Mouse (Mus musculus) kidney, postnatal 0 days (tissue): ENCODE data around the gene Rinl. TPM values are rescaled to one million over a fixed set of nuclear protein-coding genes. Genes with fewer than 3 reads are reported as not detected.

Source experiments
- ATAC-seq: fragments of 200-750 bp; cut with Nextera tagmentation; replicated peaks from 2 replicates; pipeline ENCODE4 v1.8.0; 2017; ENCODE audit warnings: low read depth, moderate number of reproducible peaks, moderate TSS enrichment, moderate library complexity; ENCODE audit not compliant: low FRiP score
- DNase-seq: peaks from one replicate; pipeline ENCODE4 v3.0.0-alpha.2; 2016; ENCODE audit warnings: low spot score
- H3K27ac ChIP-seq: fragments of 300-500 bp; sonication (generic); 2 replicates; pipeline ENCODE4 v1.5.1; 2014; ENCODE audit warnings: mild to moderate bottlenecking
- H3K27me3 ChIP-seq: fragments of 300-500 bp; sonication (generic); 2 replicates; pipeline ENCODE4 v1.6.1; 2014; ENCODE audit warnings: low read length, mixed read lengths; ENCODE audit not compliant: insufficient read depth
- H3K36me3 ChIP-seq: fragments of 300-500 bp; sonication (generic); 2 replicates; pipeline ENCODE4 v1.6.1; 2014; ENCODE audit warnings: low read length, mixed read lengths; ENCODE audit not compliant: insufficient read depth
- H3K4me1 ChIP-seq: fragments of 300-500 bp; sonication (generic); replicated peaks from 2 replicates; pipeline ENCODE4 v1.6.1; 2014; ENCODE audit warnings: antibody characterized with exemption, low read length, mixed read lengths; ENCODE audit not compliant: insufficient read depth
- H3K4me2 ChIP-seq: fragments of 300-500 bp; sonication (generic); 2 replicates; pipeline ENCODE4 v1.6.1; 2014; ENCODE audit warnings: mild to moderate bottlenecking, low read length, moderate library complexity, mixed read lengths
- H3K4me3 ChIP-seq: fragments of 300-500 bp; sonication (generic); replicated peaks from 2 replicates; pipeline ENCODE4 v1.5.1; 2014; ENCODE audit warnings: low read depth, low read length
- H3K9ac ChIP-seq: fragments of 300-500 bp; sonication (generic); 2 replicates; pipeline ENCODE4 v1.6.1; 2014; ENCODE audit warnings: low read depth, low read length
- H3K9me3 ChIP-seq: fragments of 300-500 bp; sonication (generic); replicated peaks from 2 replicates; pipeline ENCODE4 v1.6.1; 2016; ENCODE audit warnings: low read length, inconsistent platforms, mixed read lengths
- CTCF ChIP-seq: IDR thresholded peaks from 2 replicates; pipeline ENCODE4 v1.5.1; 2016; ENCODE audit warnings: antibody characterized with exemption, low read depth, mild to moderate bottlenecking, moderate library complexity
- WGBS: fragments of 180-500 bp; shearing (Covaris S2); extraction: QIAGEN DNeasy Blood & Tissue Kit; methylation state at CpG from one replicate; pipeline ENCODE4 v1.1.7; 2014; 5-methylcytosine and 5-hydroxymethylcytosine counted together
- polyA plus RNA-seq: library from polyadenylated mRNA; unstranded; fragments of >200 nt; fragmentation: Nextera tagmentation; extraction: Ambion mirVana; gene quantifications from 2 replicates; pipeline ENCODE4 v1.2.1, GENCODE M21; 2015

Rinl gene
- polyA plus RNA-seq, 1 experiment from 2014 or later: 6.3 TPM

DNA sequence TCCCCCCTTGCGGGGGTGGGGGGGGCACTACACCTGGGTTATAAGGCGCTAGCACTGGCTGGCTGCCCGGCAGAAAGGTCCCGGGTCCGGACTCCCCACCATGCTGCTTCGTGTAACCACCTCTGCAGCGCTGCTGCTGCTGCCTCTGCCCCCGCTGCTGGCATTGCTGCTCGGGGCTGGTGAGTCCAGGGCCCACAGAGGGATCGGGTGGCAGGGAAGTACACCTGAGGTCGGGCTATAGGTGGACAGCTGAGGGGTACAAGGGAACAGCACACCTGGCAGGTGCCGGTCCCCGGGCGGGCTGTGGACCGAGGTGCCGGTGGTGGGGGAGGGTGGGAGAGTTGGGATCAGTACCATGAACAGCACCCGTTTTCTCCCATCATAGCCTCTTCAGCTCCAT is 32.7 kb upstream of the Rinl start, which contains the start of gene Ccer2:
Gene Ccer2, plus strand, starts transcription at position 96 of the 400 bp plus-strand sequence.
- peak within 1 kb of the TSS; percentile 22; the same call in 1 of the 2 replicates for H3K4me2 ChIP-seq
- peaks cover 5% of the 10 kb centered on the region; the same call in 1 of the 2 replicates for H3K4me1 ChIP-seq
- DNase-seq (no peak), ATAC-seq (peak; percentile 27; the same call in 1 of the 2 replicates)
- WGBS: 2% methylated on average over 17 of the region's 17 CpGs
- no peak within 1 kb of the TSS for H3K9ac ChIP-seq
- H3K27me3 ChIP-seq: 0 out of 2 replicates have a peak, but pooled peaks cover 4% of the 10 kb centered on the region
- TF ChIP-seq CTCF: no peak
- no peak within 1 kb of the TSS for H3K4me3 ChIP-seq
- H3K36me3 ChIP-seq: 0 out of 2 replicates have a peak, but pooled peaks cover 5% of the 10 kb centered on the region
- H3K9me3 ChIP-seq: no peaks in the 10 kb centered on the region
- H3K27ac ChIP-seq: no peak within 1 kb of the TSS

GRCm38 (mm10) chr7:28758623-28759022 is 30.1 kb upstream of the Rinl start:
- no peak overlapping the region for H3K9ac ChIP-seq
- ATAC-seq: no peak
- H3K36me3 ChIP-seq: 0 out of 2 replicates have a peak, but pooled peaks cover 5% of the 10 kb centered on the region
- no peak overlapping the region for H3K4me3 ChIP-seq
- no peak overlapping the region for H3K27ac ChIP-seq
- no peaks in the 10 kb centered on the region for H3K9me3 ChIP-seq
- H3K4me2 ChIP-seq: no peak overlapping the region
- H3K4me1 ChIP-seq: peaks cover 5% of the 10 kb centered on the region; the same call in 1 of the 2 replicates
- WGBS: 78% methylated on average over 13 of the region's 13 CpGs
- H3K27me3 ChIP-seq: 0 out of 2 replicates have a peak, but pooled peaks cover 4% of the 10 kb centered on the region
- no peak for TF ChIP-seq CTCF
- DNase-seq: no peak

DNA sequence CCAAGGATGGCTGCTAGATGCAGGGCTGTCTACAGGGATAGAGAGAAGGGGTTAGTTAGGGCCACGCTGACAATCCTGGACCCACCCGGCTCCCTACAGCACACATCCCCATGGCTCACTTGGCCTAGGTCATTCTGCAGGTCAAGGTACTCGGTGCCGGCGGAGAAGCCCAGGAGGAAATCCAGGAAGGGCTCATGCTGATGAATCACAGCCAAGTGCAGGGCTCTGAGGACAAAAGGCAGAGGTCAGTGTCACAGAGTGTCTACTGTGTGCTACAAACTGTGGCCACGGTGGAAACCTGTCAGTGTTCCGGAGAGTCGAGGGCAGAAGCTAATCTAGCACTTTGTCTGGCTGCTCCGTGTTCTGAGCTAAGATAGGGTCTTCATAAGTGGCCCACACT is 26.9 kb upstream of the Rinl start:
- no peak for TF ChIP-seq CTCF

GRCm38 (mm10) chr7:28765211-28765610 is 23.6 kb upstream of the Rinl start:
- H3K36me3 ChIP-seq: no peaks in the 10 kb centered on the region
- H3K4me2 ChIP-seq: peak overlapping the region; percentile 70; the same call in 1 of the 2 replicates
- H3K27me3 ChIP-seq: no peaks in the 10 kb centered on the region
- peaks cover 13% of the 10 kb centered on the region; the same call in 1 of the 2 replicates for H3K4me1 ChIP-seq
- 0 out of 2 replicates have a peak overlapping the region, but pooled peaks have one; percentile 75 for H3K4me3 ChIP-seq
- no peak for TF ChIP-seq CTCF
- WGBS: 81% methylated on average over 6 of the region's 6 CpGs
- DNase-seq: no peak
- H3K27ac ChIP-seq: no peak overlapping the region
- ATAC-seq: no peak
- H3K9me3 ChIP-seq: no peaks in the 10 kb centered on the region
- H3K9ac ChIP-seq: 0 out of 2 replicates have a peak overlapping the region, but pooled peaks have one; percentile 69

More for the DNA sequence above, 26.9 kb upstream of the Rinl start:
- no peak overlapping the region for H3K9ac ChIP-seq
- H3K36me3 ChIP-seq: 0 out of 2 replicates have a peak, but pooled peaks cover 5% of the 10 kb centered on the region
- no peaks in the 10 kb centered on the region for H3K9me3 ChIP-seq
- H3K27ac ChIP-seq: no peak overlapping the region
- H3K27me3 ChIP-seq: no peaks in the 10 kb centered on the region
- WGBS: 82% methylated on average over 9 of the region's 9 CpGs
- ATAC-seq (no peak), DNase-seq (no peak)
- no peak overlapping the region for H3K4me3 ChIP-seq
- peaks cover 9% of the 10 kb centered on the region; the same call in 1 of the 2 replicates for H3K4me1 ChIP-seq
- H3K4me2 ChIP-seq: no peak overlapping the region

DNA sequence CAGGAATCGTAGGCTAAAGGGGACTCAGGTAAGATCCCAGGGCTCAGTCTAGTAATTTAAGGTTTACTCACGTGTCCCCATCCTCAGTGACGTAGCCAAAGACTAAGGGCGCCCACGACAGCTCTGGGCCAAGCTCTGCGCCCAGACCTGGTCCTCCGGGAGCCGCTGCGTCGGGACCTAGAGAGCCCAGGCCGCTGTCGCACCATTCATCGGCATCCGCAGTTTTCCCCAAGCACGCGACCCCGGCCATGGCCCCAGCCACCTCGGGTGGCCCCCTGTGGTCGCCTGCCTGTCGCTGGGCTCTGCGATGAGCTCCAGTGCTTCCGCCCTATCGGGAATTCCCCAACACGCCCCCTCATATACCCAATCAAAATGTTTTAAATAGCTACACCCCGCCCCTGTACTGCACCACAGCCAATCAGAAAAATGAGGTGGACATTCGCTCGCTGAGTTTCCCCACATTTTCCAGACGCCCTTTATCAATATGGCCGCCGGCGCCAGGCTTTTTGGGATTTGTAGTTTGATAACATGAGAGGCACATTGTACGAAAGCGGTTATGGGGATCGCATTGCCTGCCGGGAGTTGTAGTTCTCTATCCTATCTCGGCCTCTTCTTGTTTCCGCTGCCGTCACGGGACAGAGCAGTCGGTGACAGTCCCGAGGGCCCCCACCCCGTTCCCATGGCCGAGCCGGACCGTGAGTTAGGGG is 22.4 kb upstream of the Rinl start, which contains the start of gene Sirt2:
Gene Sirt2, plus strand, starts transcription at position 563 of the 707 bp plus-strand sequence.
- Histone ChIP-seq H3K9ac (peak within 1 kb of the TSS; percentile 72), H3K36me3 (no peaks in the 10 kb centered on the region), H3K4me1 (peaks cover 13% of the 10 kb centered on the region; the same call in 1 of the 2 replicates), H3K4me2 (peak within 1 kb of the TSS; percentile 70), H3K9me3 (no peaks in the 10 kb centered on the region), H3K27ac (peak within 1 kb of the TSS; percentile 31; the same call in 1 of the 2 replicates), H3K4me3 (peak within 1 kb of the TSS; percentile 75), H3K27me3 (no peaks in the 10 kb centered on the region)
- peak; percentile 100 for DNase-seq
- TF ChIP-seq CTCF: no peak
- ATAC-seq: peak; percentile 98
- WGBS: under 1% methylated on average over 45 of the region's 45 CpGs

DNA sequence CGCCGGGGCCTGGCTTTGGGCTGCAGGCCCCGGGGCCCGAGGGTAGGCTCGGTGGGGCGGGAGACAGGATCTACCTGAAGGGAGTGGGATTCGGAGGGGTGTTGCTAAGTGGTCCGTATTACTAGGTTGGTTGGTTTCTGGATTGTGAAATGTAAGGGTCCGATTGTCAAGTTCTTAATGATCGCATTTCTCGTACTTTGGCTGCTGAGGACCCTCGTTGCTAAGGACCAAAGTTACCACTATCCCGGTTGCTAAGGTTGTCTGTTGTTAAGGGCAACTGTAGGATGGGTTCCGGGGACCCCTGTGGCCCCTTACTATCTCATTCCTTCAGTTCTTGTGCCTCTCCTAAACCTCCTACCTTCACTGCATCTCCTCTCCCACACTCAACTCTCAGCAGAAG is 21.9 kb upstream of the Rinl start:
- peak; percentile 24 for DNase-seq

More for the DNA sequence above, 21.9 kb upstream of the Rinl start:
- peak overlapping the region; percentile 64 for H3K4me2 ChIP-seq
- no peaks in the 10 kb centered on the region for H3K27me3 ChIP-seq
- WGBS: 2% methylated on average over 14 of the region's 14 CpGs
- no peaks in the 10 kb centered on the region for H3K36me3 ChIP-seq
- H3K9ac ChIP-seq: peak overlapping the region; percentile 72
- no peak overlapping the region for H3K27ac ChIP-seq
- H3K4me1 ChIP-seq: peaks cover 13% of the 10 kb centered on the region; the same call in 1 of the 2 replicates
- no peaks in the 10 kb centered on the region for H3K9me3 ChIP-seq
- TF ChIP-seq CTCF: no peak
- ATAC-seq: no peak
- H3K4me3 ChIP-seq: peak overlapping the region; percentile 75
